Mouse (Mus musculus): ENCODE measurements at regions not wholly inside any gene's neighbourhood (a gene's known extent, or its start where the extent isn't known, plus 50 kb on each side); places are given as distances from the start of the nearest gene placed in this dataset.

DNA sequence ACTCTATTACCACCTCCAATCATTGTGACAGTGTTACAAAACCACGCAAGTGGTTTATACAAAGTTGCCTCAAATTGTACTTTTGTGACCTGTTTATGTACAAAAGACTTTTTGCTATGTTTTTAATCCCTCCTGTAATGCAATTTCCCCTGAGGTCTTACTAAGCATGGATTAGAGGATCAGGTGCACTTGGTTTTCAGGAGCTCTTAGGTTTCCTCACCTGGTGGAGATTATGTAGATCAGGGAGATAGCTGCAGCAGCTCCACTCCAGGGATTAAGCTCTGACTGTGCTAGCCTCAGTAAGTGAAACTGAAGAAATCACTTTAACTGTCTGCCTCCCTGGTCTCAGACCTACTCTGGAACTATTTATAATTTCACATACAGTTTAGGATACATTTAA, 123.8 kb upstream of the Elmo1 start:
- no peak for TF ChIP-seq POLR2A (IDR thresholded peaks at IDR 0.05; ENCODE audit: borderline replicate concordance, extremely low read depth, insufficient read depth, insufficient read length, poor library complexity, severe bottlenecking)
- TF ChIP-seq CTCF (IDR thresholded peaks at IDR 0.05; ENCODE audit: borderline replicate concordance, extremely low read depth, insufficient read depth, insufficient read length), result no peak

All from brain, embryonic 14.5 days (tissue).